Mouse (Mus musculus) heart, embryonic 15.5 days (tissue): ENCODE measurements around the gene Tmem125. TPM values are rescaled to one million over a fixed set of nuclear protein-coding genes. Genes with fewer than 3 reads are reported as not detected.
A peak's percentile ranks its signal among the peaks of the same experiment; 100 is the strongest.

Experiments used
- ATAC-seq: fragments of 200-750 bp; cut with Nextera tagmentation; replicated peaks from 2 replicates; pipeline ENCODE4 v1.8.0; 2017; ENCODE audit warnings: low read depth, moderate TSS enrichment; ENCODE audit not compliant: insufficient number of reproducible peaks, insufficient read depth, low FRiP score
- H3K27ac ChIP-seq: fragments of 300-500 bp; sonication (generic); 2 replicates; pipeline ENCODE4 v1.5.1; 2015; ENCODE audit warnings: mild to moderate bottlenecking, inconsistent platforms
- H3K27me3 ChIP-seq: fragments of 300-500 bp; sonication (generic); 2 replicates; pipeline ENCODE4 v1.6.1; 2015; ENCODE audit warnings: inconsistent platforms
- H3K36me3 ChIP-seq: fragments of 300-500 bp; sonication (generic); 2 replicates; pipeline ENCODE4 v1.6.1; 2015; ENCODE audit warnings: mild to moderate bottlenecking, inconsistent platforms
- H3K4me1 ChIP-seq: fragments of 300-500 bp; sonication (generic); replicated peaks from 2 replicates; pipeline ENCODE4 v1.6.1; 2015; ENCODE audit warnings: inconsistent platforms
- H3K4me2 ChIP-seq: fragments of 300-500 bp; sonication (generic); 2 replicates; pipeline ENCODE4 v1.6.1; 2015; ENCODE audit warnings: inconsistent platforms, mild to moderate bottlenecking, moderate library complexity
- H3K4me3 ChIP-seq: fragments of 300-500 bp; sonication (generic); 2 replicates; pipeline ENCODE4 v1.5.1; 2015; ENCODE audit warnings: mild to moderate bottlenecking, inconsistent platforms
- H3K9ac ChIP-seq: fragments of 300-500 bp; sonication (generic); 2 replicates; pipeline ENCODE4 v1.6.1; 2015; ENCODE audit warnings: mild to moderate bottlenecking, inconsistent platforms
- H3K9me3 ChIP-seq: fragments of 300-500 bp; sonication (generic); replicated peaks from 2 replicates; pipeline ENCODE4 v1.6.1; 2016; ENCODE audit warnings: inconsistent platforms
- WGBS: fragments of 180-500 bp; shearing (Covaris S2); methylation state at CpG from one replicate; pipeline ENCODE4 v1.1.7; 2015; ENCODE audit warnings: mixed read lengths; 5-methylcytosine and 5-hydroxymethylcytosine counted together
- polyA plus RNA-seq: library from polyadenylated mRNA; unstranded; fragments of >200 nt; fragmentation: Nextera tagmentation; extraction: Ambion mirVana; gene quantifications from 2 replicates; pipeline ENCODE4 v1.2.1, GENCODE M21; 2015

Gene Tmem125
- polyA plus RNA-seq, 1 experiment from 2014 or later: 0.39 TPM

- no peak for ATAC-seq
- Histone ChIP-seq H3K9me3 (no peaks in the 10 kb centered on the region), H3K9ac (no peak overlapping the region), H3K4me3 (no peak overlapping the region), H3K36me3 (no peaks in the 10 kb centered on the region), H3K27me3 (peaks cover 14% of the 10 kb centered on the region; the same call in 1 of the 2 replicates), H3K4me1 (no peaks in the 10 kb centered on the region), H3K4me2 (no peak overlapping the region), H3K27ac (no peak overlapping the region)
- 84% methylated on average over 7 of the region's 7 CpGs for WGBS
These were observed 10.2 kb downstream of the Tmem125 start for GRCm38 (mm10) chr4:118533605-118534004.

GRCm38 (mm10) chr4:118533156-118533555 lies 10.7 kb downstream of the Tmem125 start:
- WGBS: 61% methylated on average over 3 of the region's 4 CpGs
- no peaks in the 10 kb centered on the region for H3K4me1 ChIP-seq
- no peak overlapping the region for H3K9ac ChIP-seq
- no peak overlapping the region for H3K4me3 ChIP-seq
- no peaks in the 10 kb centered on the region for H3K36me3 ChIP-seq
- H3K4me2 ChIP-seq: no peak overlapping the region
- ATAC-seq: no peak
- H3K27me3 ChIP-seq: peaks cover 16% of the 10 kb centered on the region; the same call in 1 of the 2 replicates
- H3K9me3 ChIP-seq: no peaks in the 10 kb centered on the region
- H3K27ac ChIP-seq: no peak overlapping the region

GRCm38 (mm10) chr4:118532663-118533062 lies 11.2 kb downstream of the Tmem125 start:
- no peak for ATAC-seq
- Histone ChIP-seq H3K4me2 (no peak overlapping the region), H3K36me3 (no peaks in the 10 kb centered on the region), H3K4me3 (no peak overlapping the region), H3K9ac (no peak overlapping the region), H3K9me3 (no peaks in the 10 kb centered on the region), H3K27ac (no peak overlapping the region), H3K4me1 (no peaks in the 10 kb centered on the region), H3K27me3 (peaks cover 18% of the 10 kb centered on the region; the same call in 1 of the 2 replicates)
- 56% methylated on average over 5 of the region's 5 CpGs for WGBS

- 0 out of 2 replicates have a peak, but pooled peaks cover 5% of the 10 kb centered on the region for H3K27me3 ChIP-seq
These were observed 16.1 kb downstream of the Tmem125 start for GRCm38 (mm10) chr4:118527720-118528119.

GRCm38 (mm10) chr4:118527335-118527681 lies 16.5 kb downstream of the Tmem125 start:
- Histone ChIP-seq H3K36me3 (no peaks in the 10 kb centered on the region), H3K4me1 (0 out of 2 replicates have a peak, but pooled peaks cover 7% of the 10 kb centered on the region), H3K9ac (no peak overlapping the region), H3K4me3 (no peak overlapping the region), H3K27ac (no peak overlapping the region), H3K4me2 (peak overlapping the region; percentile 11; the same call in 1 of the 2 replicates), H3K9me3 (no peaks in the 10 kb centered on the region), H3K27me3 (0 out of 2 replicates have a peak, but pooled peaks cover 5% of the 10 kb centered on the region)
- ATAC-seq: no peak
- 40% methylated on average over 5 of the region's 5 CpGs for WGBS

More at GRCm38 (mm10) chr4:118527720-118528119, 16.1 kb downstream of the Tmem125 start:
- Histone ChIP-seq H3K4me3 (no peak overlapping the region), H3K9me3 (no peaks in the 10 kb centered on the region), H3K4me2 (no peak overlapping the region; the same call in 1 of the 2 replicates), H3K36me3 (no peaks in the 10 kb centered on the region), H3K4me1 (0 out of 2 replicates have a peak, but pooled peaks cover 7% of the 10 kb centered on the region), H3K27ac (no peak overlapping the region), H3K9ac (no peak overlapping the region)
- ATAC-seq: no peak
- 81% methylated on average over 6 of the region's 6 CpGs for WGBS

- H3K36me3 ChIP-seq: no peaks in the 10 kb centered on the region
- 0 out of 2 replicates have a peak, but pooled peaks cover 7% of the 10 kb centered on the region for H3K4me1 ChIP-seq
- peak within 1 kb of the TSS; percentile 11; the same call in 1 of the 2 replicates for H3K4me2 ChIP-seq
- WGBS: 34% methylated on average over 17 of the region's 17 CpGs
- no peak for ATAC-seq
- no peak within 1 kb of the TSS for H3K4me3 ChIP-seq
- H3K27ac ChIP-seq: no peak within 1 kb of the TSS
- no peak within 1 kb of the TSS for H3K9ac ChIP-seq
- H3K27me3 ChIP-seq: 0 out of 2 replicates have a peak, but pooled peaks cover 5% of the 10 kb centered on the region
- H3K9me3 ChIP-seq: no peaks in the 10 kb centered on the region
These were observed 17.2 kb downstream of the Tmem125 start, which contains the start of gene 2610528J11Rik for GRCm38 (mm10) chr4:118526408-118527334. Gene 2610528J11Rik, plus strand, starts transcription at chr4:118526999.

- Histone ChIP-seq H3K4me1 (0 out of 2 replicates have a peak, but pooled peaks cover 7% of the 10 kb centered on the region), H3K27me3 (0 out of 2 replicates have a peak, but pooled peaks cover 5% of the 10 kb centered on the region), H3K9me3 (no peaks in the 10 kb centered on the region), H3K9ac (no peak overlapping the region), H3K36me3 (no peaks in the 10 kb centered on the region), H3K4me3 (no peak overlapping the region), H3K27ac (no peak overlapping the region), H3K4me2 (no peak overlapping the region)
- ATAC-seq: no peak
- WGBS: 68% methylated on average over 3 of the region's 3 CpGs
These were observed 18.1 kb downstream of the Tmem125 start for GRCm38 (mm10) chr4:118525779-118526178.

- H3K4me1 ChIP-seq: 0 out of 2 replicates have a peak, but pooled peaks cover 7% of the 10 kb centered on the region
- H3K9ac ChIP-seq: no peak overlapping the region
- no peak for ATAC-seq
- 52% methylated on average over 7 of the region's 7 CpGs for WGBS
- H3K27ac ChIP-seq: no peak overlapping the region
- no peak overlapping the region for H3K4me2 ChIP-seq
- no peak overlapping the region for H3K4me3 ChIP-seq
- H3K27me3 ChIP-seq: 0 out of 2 replicates have a peak, but pooled peaks cover 5% of the 10 kb centered on the region
- H3K36me3 ChIP-seq: no peaks in the 10 kb centered on the region
- no peaks in the 10 kb centered on the region for H3K9me3 ChIP-seq
These were observed 19.9 kb downstream of the Tmem125 start for GRCm38 (mm10) chr4:118523976-118524375.

GRCm38 (mm10) chr4:118522248-118522647 lies 21.6 kb downstream of the Tmem125 start:
- no peaks in the 10 kb centered on the region for H3K36me3 ChIP-seq
- 85% methylated on average over 7 of the region's 7 CpGs for WGBS
- no peak overlapping the region for H3K4me2 ChIP-seq
- no peak overlapping the region for H3K27ac ChIP-seq
- H3K27me3 ChIP-seq: no peaks in the 10 kb centered on the region
- no peak for ATAC-seq
- H3K4me3 ChIP-seq: no peak overlapping the region
- no peaks in the 10 kb centered on the region for H3K9me3 ChIP-seq
- peaks cover 10% of the 10 kb centered on the region for H3K4me1 ChIP-seq
- H3K9ac ChIP-seq: no peak overlapping the region

- Histone ChIP-seq H3K4me1 (peaks cover 15% of the 10 kb centered on the region), H3K4me3 (no peak overlapping the region), H3K36me3 (no peaks in the 10 kb centered on the region), H3K27me3 (peaks cover 8% of the 10 kb centered on the region; the same call in 1 of the 2 replicates), H3K4me2 (no peak overlapping the region), H3K9me3 (no peaks in the 10 kb centered on the region), H3K9ac (no peak overlapping the region), H3K27ac (no peak overlapping the region)
- WGBS: 64% methylated on average over 5 of the region's 5 CpGs
- no peak for ATAC-seq
These were observed 25.6 kb downstream of the Tmem125 start for GRCm38 (mm10) chr4:118518208-118518607.

- no peak overlapping the region for H3K27ac ChIP-seq
These were observed 26.2 kb downstream of the Tmem125 start for GRCm38 (mm10) chr4:118517497-118518146.

More at GRCm38 (mm10) chr4:118517497-118518146, 26.2 kb downstream of the Tmem125 start:
- ATAC-seq: no peak
- Histone ChIP-seq H3K4me1 (peaks cover 15% of the 10 kb centered on the region), H3K9me3 (no peaks in the 10 kb centered on the region), H3K27me3 (peaks cover 8% of the 10 kb centered on the region; the same call in 1 of the 2 replicates), H3K4me3 (no peak overlapping the region), H3K4me2 (0 out of 2 replicates have a peak overlapping the region, but pooled peaks have one; percentile 13), H3K9ac (no peak overlapping the region), H3K36me3 (no peaks in the 10 kb centered on the region)
- 38% methylated on average over 16 of the region's 16 CpGs for WGBS
